Mouse (Mus musculus) neural tube, embryonic 14.5 days (tissue): ENCODE measurements around the gene Tgfbr3l. TPM values are rescaled to one million over a fixed set of nuclear protein-coding genes. Genes with fewer than 3 reads are reported as not detected.
A peak's percentile ranks its signal among the peaks of the same experiment; 100 is the strongest.

Experiments
- ATAC-seq: fragments of 200-750 bp; cut with Nextera tagmentation; 2 replicates; pipeline ENCODE4 v1.8.0; 2017; ENCODE audit warnings: low read depth, mild to moderate bottlenecking, moderate TSS enrichment, moderate library complexity
- H3K27ac ChIP-seq: fragments of 300-500 bp; sonication (generic); 2 replicates; pipeline ENCODE4 v1.5.1; 2014; ENCODE audit warnings: low read depth, mild to moderate bottlenecking, control low read depth, low read length, moderate library complexity, mixed read lengths
- H3K27me3 ChIP-seq: fragments of 300-500 bp; sonication (generic); 2 replicates; pipeline ENCODE4 v1.6.1; 2014; ENCODE audit warnings: low read length; ENCODE audit not compliant: control insufficient read depth, insufficient read depth
- H3K36me3 ChIP-seq: fragments of 300-500 bp; sonication (generic); 2 replicates; pipeline ENCODE4 v1.6.1; 2014; ENCODE audit warnings: low read length, mixed read lengths; ENCODE audit not compliant: control insufficient read depth, insufficient read depth
- H3K4me1 ChIP-seq: fragments of 300-500 bp; sonication (generic); 2 replicates; pipeline ENCODE4 v1.6.1; 2014; ENCODE audit warnings: low read length; ENCODE audit not compliant: control insufficient read depth, insufficient read depth
- H3K4me2 ChIP-seq: fragments of 300-500 bp; sonication (generic); 2 replicates; pipeline ENCODE4 v1.6.1; 2014; ENCODE audit warnings: mild to moderate bottlenecking, low read depth, low read length, control low read depth
- H3K4me3 ChIP-seq: fragments of 300-500 bp; sonication (generic); 2 replicates; pipeline ENCODE4 v1.5.1; 2014; ENCODE audit warnings: low read depth, low read length, control low read depth, mixed read lengths
- H3K9ac ChIP-seq: fragments of 300-500 bp; sonication (generic); replicated peaks from 2 replicates; pipeline ENCODE4 v1.6.1; 2014; ENCODE audit warnings: low read depth, mild to moderate bottlenecking, control low read depth, low read length, mixed read lengths
- H3K9me3 ChIP-seq: fragments of 300-500 bp; sonication (generic); 2 replicates; pipeline ENCODE4 v1.6.1; 2016; ENCODE audit warnings: low read length; ENCODE audit not compliant: control insufficient read depth
- WGBS: fragments of 180-500 bp; shearing (Covaris S2); extraction: QIAGEN DNeasy Blood & Tissue Kit; methylation state at CpG from one replicate; pipeline ENCODE4 v1.1.7; 2014; 5-methylcytosine and 5-hydroxymethylcytosine counted together
- polyA plus RNA-seq: library from polyadenylated mRNA; unstranded; fragments of >200 nt; fragmentation: Nextera tagmentation; extraction: Ambion mirVana; gene quantifications from 2 replicates; pipeline ENCODE4 v1.2.1, GENCODE M21; 2014

Tgfbr3l gene
- polyA plus RNA-seq, 1 experiment from 2014 or later: 4.2 TPM

DNA sequence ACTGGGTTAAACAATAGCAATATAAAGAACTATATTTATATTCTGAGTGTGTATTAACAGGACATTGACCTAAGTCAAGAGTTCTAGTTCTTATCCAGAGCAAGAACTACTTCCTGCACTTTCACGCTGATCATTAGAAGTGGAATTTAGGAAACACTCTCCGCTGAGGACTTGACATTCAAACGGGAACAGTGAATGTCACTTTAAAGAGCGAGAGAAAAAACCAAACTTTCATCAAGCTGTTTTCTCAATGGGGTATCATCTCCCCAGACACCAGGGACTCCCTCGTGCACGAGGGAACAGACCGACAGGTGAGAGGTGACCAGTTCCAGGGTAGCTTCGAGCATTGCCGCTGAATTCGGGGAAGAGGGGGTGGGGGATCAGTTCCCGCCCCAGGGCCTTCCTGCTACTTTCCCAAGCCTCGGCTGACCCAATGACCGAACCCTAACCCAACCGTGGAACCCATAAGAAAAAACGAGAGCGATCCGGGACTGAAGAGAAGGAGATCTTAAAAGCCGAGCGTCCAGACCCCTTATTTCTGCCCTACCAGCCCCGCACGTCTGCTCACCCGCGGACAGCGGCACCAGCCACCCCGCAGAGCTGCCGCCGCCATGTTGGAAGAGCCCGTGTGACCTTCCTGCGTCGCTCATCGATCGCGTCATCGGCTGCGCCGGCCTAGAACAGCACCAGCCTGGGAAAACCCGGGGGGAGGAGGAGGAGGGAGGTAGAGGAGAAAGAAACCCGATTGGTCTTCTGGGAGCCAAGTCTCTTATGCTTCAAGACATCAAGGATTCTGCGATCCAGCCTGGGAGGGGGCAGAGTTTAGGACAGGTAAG, 27.5 kb downstream of the Tgfbr3l start, which contains the start of gene Timm44:
Gene Timm44 (minus strand): TSS at position 639 of the 836 bp plus-strand sequence.
- Histone ChIP-seq H3K27ac (peak within 1 kb of the TSS; percentile 82), H3K4me3 (peak within 1 kb of the TSS; percentile 76), H3K27me3 (no peaks in the 10 kb centered on the region), H3K9me3 (no peaks in the 10 kb centered on the region), H3K36me3 (peaks cover 6% of the 10 kb centered on the region; the same call in 1 of the 2 replicates), H3K9ac (peak within 1 kb of the TSS; percentile 74), H3K4me1 (peaks cover 5% of the 10 kb centered on the region), H3K4me2 (peak within 1 kb of the TSS; percentile 83)
- under 1% methylated on average over 39 of the region's 39 CpGs for WGBS
- peak; percentile 97 for ATAC-seq

GRCm38 (mm10) chr8:4276111-4276465, 28.1 kb downstream of the Tgfbr3l start:
- 26% methylated on average over 9 of the region's 9 CpGs for WGBS
- Histone ChIP-seq H3K36me3 (peaks cover 6% of the 10 kb centered on the region; the same call in 1 of the 2 replicates), H3K4me2 (peak overlapping the region; percentile 83), H3K4me3 (peak overlapping the region; percentile 76), H3K27me3 (no peaks in the 10 kb centered on the region), H3K9me3 (no peaks in the 10 kb centered on the region), H3K4me1 (peaks cover 5% of the 10 kb centered on the region), H3K27ac (peak overlapping the region; percentile 82), H3K9ac (peak overlapping the region; percentile 74)
- no peak; the same call in 1 of the 2 replicates for ATAC-seq

DNA sequence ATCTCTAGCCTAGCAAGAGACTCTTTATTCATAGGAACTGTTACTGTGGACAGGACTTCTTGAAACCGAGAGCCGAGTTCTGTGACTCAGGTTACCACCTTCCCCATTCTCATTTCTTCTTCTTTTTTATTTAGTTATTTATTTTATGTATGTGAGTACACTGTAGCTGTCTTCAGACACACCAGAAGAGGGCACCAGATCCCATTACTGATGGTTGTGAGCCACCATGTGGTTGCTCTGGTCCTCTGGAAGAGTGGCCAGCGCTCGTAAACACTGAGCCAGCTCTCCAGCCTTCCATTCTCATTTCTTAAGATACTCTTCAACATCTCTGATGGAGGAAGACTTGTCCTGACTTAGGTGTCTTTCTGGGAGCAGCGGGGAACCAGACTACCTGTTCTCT, 44.7 kb downstream of the Tgfbr3l start:
- Histone ChIP-seq H3K4me2 (no peak overlapping the region), H3K4me3 (no peak overlapping the region), H3K27ac (no peak overlapping the region), H3K4me1 (no peaks in the 10 kb centered on the region), H3K9ac (no peak overlapping the region), H3K36me3 (peaks cover 60% of the 10 kb centered on the region), H3K27me3 (no peaks in the 10 kb centered on the region), H3K9me3 (no peaks in the 10 kb centered on the region)
- ATAC-seq: no peak
- 90% methylated on average over 5 of the region's 5 CpGs for WGBS

GRCm38 (mm10) chr8:4297822-4298221, 49.8 kb downstream of the Tgfbr3l start:
- Histone ChIP-seq H3K27ac (no peak overlapping the region), H3K4me3 (no peak overlapping the region), H3K4me2 (no peak overlapping the region), H3K9ac (no peak overlapping the region), H3K36me3 (peaks cover 65% of the 10 kb centered on the region), H3K9me3 (no peaks in the 10 kb centered on the region), H3K27me3 (no peaks in the 10 kb centered on the region), H3K4me1 (no peaks in the 10 kb centered on the region)
- ATAC-seq: no peak
- WGBS: 93% methylated on average over 4 of the region's 4 CpGs

Other genes with a start within 250 kb of the Tgfbr3l start
- not detected in 2 replicates for gene Cd209f, start 142.4 kb upstream of the Tgfbr3l start, polyA plus RNA-seq
- gene Cd209g, start 114.1 kb upstream of the Tgfbr3l start, polyA plus RNA-seq: not detected in 2 replicates
- gene Evi5l, start 81.6 kb upstream of the Tgfbr3l start, polyA plus RNA-seq: 86.7 and 96.4 TPM in 2 replicates
- gene Prr36, start 30.8 kb upstream of the Tgfbr3l start, polyA plus RNA-seq: 48.5 and 53.3 TPM in 2 replicates
- 0.07 TPM in 1 of 2 replicates, not detected in the other for gene Lrrc8e, start 21.4 kb upstream of the Tgfbr3l start, polyA plus RNA-seq
- 17.4 and 22.1 TPM in 2 replicates for gene Map2k7, start 9.5 kb upstream of the Tgfbr3l start, polyA plus RNA-seq
- 0.89 and 1.3 TPM in 2 replicates for gene Gm49320, start 9.3 kb upstream of the Tgfbr3l start, polyA plus RNA-seq
- 57.9 and 69.0 TPM in 2 replicates for gene Snapc2, start 4.9 kb downstream of the Tgfbr3l start, polyA plus RNA-seq
- 203 and 212 TPM in 2 replicates for gene Ctxn1, start 11.1 kb downstream of the Tgfbr3l start, polyA plus RNA-seq
- gene Timm44, start 27.7 kb downstream of the Tgfbr3l start, polyA plus RNA-seq: 52.2 and 52.3 TPM in 2 replicates
- gene Ccl25, start 77.0 kb downstream of the Tgfbr3l start, polyA plus RNA-seq: 21.4 and 24.3 TPM in 2 replicates
- gene Elavl1, start 77.2 kb downstream of the Tgfbr3l start, polyA plus RNA-seq: 106 and 120 TPM in 2 replicates
- 46.2 and 46.5 TPM in 2 replicates for gene Cers4, start 244.8 kb downstream of the Tgfbr3l start, polyA plus RNA-seq